Mouse (Mus musculus) lung, postnatal 0 days (tissue): ENCODE results near the gene Klhl2.

Experiments used
- CTCF ChIP-seq: IDR thresholded peaks from 2 replicates; pipeline ENCODE4 v1.5.1; 2016; ENCODE audit warnings: antibody characterized with exemption, mild to moderate bottlenecking
- EP300 ChIP-seq: IDR thresholded peaks from 2 replicates; pipeline ENCODE4 v1.6.1; 2016; ENCODE audit warnings: antibody characterized with exemption, mild to moderate bottlenecking, control low read depth

DNA sequence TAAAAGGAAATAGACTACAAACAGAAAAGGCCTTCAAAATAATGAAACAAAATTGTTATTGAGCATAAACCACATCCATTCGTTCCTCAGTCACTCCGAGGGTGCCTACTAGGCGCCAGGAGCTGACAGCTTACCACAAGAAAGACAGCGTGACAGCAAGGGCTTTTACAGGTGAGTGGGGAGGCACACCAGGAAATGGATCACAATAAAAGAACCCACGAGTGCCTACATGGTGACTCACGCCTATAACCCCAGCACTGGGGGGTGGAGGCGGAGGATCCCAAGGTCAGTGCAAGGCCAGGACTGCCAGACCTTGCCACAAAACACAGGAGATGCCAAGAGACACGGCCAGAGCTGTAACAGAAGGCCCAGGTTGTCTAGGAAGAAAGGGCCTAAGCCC lies 23.4 kb downstream of the Klhl2 start:
- TF ChIP-seq CTCF, result no peak
- TF ChIP-seq EP300, result no peak
